Mouse (Mus musculus): ENCODE data around the gene Ceacam15.
"Not testable (repeated sequence)": the region's sequence is repeated elsewhere in the genome, so short reads cannot be mapped to it uniquely, and the experiment has no call there.

The Ceacam15 gene

DNA sequence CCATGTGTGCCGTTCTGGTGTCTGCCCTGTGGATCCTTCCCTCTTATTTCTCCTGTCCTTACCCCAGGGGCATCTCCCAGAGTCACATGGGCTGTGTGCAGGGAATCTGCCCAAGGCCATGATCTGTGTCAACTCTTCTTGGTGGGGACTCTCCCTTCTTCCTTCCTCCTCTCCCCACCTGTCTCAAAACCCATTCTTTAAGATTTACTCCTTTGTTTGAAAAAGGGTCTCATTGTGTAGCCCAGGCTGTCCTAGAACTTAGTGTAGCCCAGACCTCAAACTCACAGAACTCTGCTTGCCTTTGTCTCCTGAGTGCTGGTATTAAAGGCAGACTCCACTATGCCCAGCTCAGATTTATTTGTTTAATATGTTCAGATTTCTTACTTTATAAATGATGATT is at the start of gene Ceacam15:
Gene Ceacam15, minus strand, starts transcription at position 101 of the 400 bp plus-strand sequence.
- no peak for DNase-seq (ENCODE audit: low spot score)

DNA sequence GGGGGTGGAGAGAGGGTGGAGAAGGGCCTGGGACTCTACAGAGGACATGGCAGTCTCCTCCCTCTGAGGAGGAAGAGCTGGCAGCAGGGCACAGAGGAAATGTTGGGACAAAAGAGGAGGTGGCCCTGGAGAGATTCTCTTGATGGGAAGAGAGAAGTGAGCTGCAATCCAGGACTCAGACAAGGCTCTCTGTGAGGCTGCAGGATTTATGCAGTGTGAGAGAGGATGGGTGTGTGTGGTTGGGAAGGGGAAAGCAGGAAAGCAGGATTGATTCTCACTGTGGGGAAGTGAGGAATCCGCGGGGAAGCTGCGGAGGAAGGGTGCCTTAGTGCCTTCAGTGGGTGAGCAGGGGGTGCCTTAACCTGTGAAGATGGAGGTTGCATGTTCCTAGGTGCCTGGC is 47.0 kb upstream of the Ceacam15 start:
- not testable (repeated sequence) for DNase-seq (ENCODE audit: low spot score)

DNA sequence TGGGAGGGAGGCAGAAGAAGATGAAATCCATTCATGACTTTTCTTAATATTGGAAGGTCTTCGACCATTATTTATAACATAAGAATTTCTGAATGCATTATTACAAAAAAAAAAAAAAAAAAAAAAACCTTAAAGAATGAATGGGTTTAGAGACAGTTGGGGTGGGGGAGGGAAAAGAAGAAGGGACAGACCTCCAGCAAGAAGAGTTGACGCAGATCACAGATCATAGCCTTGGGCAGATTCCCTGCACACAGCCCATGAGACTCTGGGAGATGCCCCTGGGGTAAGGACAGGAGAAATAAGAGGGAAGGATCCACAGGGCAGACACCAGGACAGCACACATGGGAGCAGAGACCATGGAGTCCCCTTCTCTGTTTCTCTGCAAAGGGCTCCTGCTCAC is 46.1 kb upstream of the Ceacam15 start, which contains the start of gene Ceacam9:
Gene Ceacam9, plus strand, starts transcription at position 301 of the 400 bp plus-strand sequence.
- no peak for DNase-seq (ENCODE audit: low spot score)

DNA sequence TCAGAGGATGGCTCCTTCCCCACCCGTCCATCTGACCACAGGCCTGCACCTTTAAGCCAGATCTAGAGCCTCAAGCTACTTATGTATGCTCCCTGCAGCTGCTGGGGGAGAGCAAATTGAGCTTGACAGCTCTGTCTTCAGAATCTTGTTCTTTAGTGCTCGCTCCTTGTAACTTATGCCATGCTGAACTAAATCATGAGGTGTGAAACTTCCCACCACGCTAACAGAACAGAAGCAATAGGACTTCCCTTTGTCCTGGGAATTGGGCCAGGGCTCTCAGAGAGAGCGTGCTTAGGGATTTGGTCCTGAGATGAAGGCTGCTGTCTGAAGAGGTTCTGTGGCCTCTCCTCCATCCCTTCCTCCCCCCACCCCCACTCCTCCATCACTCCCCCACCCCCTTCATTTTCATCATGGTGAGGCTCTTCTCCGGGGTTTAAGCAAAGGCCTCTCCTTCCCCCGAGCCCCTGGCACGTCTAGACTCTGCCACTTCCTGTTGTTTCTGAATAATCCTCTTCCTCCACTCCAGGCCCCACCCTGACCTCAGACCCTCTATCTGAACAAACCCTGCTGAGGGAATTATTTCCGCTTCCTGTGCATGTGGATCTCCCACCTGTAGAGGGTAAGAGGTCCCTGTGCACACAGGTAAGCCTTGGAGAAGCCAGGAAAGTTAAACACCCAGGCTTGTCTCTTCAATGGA is 41.1 kb upstream of the Ceacam15 start:
- DNase-seq (ENCODE audit: low spot score), result not testable (repeated sequence)

DNA sequence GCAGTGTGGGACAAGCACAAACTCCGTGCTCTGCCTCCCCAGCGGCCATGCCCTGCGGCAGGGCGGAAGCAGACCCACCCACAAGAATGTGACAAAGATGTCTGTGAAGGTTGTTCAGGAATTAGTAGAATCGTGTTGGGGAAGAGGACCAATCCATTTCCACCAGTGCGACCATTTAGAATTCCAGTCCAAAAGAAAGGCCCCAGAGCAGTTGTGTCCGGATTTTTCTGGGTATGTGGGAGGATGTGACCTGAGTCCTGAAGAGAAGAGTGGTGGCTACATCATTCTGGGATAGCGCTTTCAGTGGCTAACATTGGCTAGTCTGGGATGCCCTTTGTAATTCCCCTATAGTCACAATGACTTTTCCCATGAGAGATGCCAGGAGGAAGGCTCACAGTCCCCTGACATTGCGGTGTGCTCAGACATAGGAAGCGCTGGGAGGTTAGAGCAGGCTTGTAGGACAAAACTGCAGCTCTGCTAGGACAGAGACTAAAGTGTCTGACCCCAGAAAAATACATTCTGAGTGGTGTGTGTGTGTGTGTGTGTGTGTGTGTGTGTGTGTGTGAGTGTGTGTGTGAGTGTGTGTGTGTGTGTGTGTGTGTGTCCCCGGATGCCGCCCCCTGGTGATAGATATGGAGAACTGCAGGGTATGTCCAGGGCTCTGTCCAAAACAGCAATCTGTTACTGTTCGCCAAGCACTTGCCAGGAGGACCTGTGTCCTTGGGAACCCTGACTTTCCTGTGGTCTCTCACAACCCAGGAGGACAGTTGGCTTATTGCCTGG is 37.3 kb upstream of the Ceacam15 start:
- DNase-seq (ENCODE audit: low spot score), result no peak

DNA sequence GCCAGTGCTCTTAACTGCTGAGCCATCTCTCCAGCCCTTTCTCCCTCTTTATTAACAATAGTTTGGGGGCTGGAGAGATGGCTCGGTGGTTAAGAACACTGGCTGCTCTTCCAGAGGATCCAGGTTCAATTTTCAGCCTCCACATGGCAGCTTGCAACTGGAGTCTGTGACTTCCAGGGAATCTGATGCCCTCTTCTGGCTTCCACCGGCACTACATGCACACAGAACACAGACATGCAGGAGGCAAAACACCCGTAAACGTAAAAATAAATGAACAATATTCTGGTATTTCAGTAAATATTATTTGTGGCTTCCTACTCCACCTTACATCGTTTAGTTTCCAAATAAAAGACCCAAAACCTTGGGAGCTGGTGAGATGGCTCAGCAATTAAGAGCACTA is 35.1 kb upstream of the Ceacam15 start:
- no peak for DNase-seq (ENCODE audit: low spot score)

GRCm38 (mm10) chr7:16708244-16708643 is 32.7 kb upstream of the Ceacam15 start:
- no peak for DNase-seq (ENCODE audit: low spot score)

DNA sequence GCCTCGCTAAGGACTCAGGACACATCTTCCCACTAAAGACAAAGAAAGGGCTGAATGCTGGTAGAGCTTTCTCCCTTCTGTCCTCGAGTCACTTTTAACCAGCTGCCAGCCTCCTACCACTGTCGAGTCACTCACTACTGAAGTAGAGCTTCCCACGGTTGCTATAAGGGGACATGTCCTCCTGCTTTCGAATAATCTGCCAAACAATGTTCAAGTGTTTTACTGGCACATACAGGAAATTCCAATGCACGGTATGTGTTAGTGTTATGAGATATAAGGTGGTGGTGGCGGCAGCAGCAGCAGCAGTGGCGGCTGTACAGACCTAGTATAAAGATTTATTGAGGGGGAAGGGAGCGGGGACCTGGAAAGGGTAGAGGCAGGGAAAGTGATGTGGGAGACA is 30.9 kb upstream of the Ceacam15 start:
- peak; percentile 49 for DNase-seq (ENCODE audit: low spot score)

- DNase-seq (ENCODE audit: low spot score), result no peak
Measured at GRCm38 (mm10) chr7:16700583-16700982, 25.1 kb upstream of the Ceacam15 start.

- DNase-seq (ENCODE audit: low spot score), result no peak
Measured at GRCm38 (mm10) chr7:16699042-16699441, 23.5 kb upstream of the Ceacam15 start.

- no peak for DNase-seq (ENCODE audit: low spot score)
Measured at GRCm38 (mm10) chr7:16695025-16695424, 19.5 kb upstream of the Ceacam15 start.

DNA sequence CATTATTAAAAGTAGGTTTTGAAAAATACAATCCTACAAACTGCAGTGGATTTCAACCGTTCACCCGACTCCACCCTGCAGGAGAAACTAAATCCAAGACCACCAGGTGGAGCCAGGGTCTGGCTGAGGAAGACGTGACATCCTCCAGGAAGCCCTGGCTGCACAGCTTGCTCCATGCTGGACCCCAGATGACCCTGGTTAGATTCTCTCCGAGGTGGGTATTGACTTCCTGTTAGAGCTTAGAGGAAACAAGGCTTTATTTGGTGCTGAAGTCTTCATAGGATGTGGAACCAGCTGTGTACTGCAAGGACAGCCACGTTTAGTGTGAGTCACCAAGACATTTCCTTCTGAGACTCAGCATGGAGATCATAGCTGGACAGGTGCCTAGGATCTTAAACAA is 13.7 kb upstream of the Ceacam15 start:
- DNase-seq (ENCODE audit: low spot score), result no peak

DNA sequence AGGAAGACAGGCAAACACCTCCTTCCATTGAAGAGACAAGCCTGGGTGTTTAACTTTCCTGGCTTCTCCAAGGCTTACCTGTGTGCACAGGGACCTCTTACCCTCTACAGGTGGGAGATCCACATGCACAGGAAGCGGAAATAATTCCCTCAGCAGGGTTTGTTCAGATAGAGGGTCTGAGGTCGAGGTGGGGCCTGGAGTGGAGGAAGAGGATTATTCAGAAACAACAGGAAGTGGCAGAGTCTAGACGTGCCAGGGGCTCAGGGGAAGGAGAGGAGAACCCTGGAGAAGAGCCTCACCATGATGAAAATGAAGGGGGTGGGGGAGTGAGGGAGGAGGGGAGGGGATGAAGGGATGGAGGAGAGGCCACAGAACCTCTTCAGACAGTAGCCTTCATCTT is 4.7 kb upstream of the Ceacam15 start:
- DNase-seq (ENCODE audit: low spot score), result not testable (repeated sequence)

DNA sequence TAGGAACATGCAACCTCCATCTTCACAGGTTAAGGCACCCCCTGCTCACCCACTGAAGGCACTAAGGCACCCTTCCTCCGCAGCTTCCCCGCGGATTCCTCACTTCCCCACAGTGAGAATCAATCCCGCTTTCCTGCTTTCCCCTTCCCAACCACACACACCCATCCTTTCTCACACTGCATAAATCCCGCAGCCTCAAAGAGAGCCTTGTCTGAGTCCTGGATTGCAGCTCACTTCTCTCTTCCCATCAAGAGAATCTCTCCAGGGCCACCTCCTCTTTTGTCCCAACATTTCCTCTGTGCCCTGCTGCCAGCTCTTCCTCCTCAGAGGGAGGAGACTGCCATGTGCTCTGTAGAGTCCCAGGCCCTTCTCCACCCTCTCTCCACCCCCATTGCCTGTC is 806 bp downstream of the Ceacam15 start:
- DNase-seq (ENCODE audit: low spot score), result not testable (repeated sequence)

GRCm38 (mm10) chr7:16673823-16674222 is 1.7 kb downstream of the Ceacam15 start:
- DNase-seq (ENCODE audit: low spot score), result no peak

DNA sequence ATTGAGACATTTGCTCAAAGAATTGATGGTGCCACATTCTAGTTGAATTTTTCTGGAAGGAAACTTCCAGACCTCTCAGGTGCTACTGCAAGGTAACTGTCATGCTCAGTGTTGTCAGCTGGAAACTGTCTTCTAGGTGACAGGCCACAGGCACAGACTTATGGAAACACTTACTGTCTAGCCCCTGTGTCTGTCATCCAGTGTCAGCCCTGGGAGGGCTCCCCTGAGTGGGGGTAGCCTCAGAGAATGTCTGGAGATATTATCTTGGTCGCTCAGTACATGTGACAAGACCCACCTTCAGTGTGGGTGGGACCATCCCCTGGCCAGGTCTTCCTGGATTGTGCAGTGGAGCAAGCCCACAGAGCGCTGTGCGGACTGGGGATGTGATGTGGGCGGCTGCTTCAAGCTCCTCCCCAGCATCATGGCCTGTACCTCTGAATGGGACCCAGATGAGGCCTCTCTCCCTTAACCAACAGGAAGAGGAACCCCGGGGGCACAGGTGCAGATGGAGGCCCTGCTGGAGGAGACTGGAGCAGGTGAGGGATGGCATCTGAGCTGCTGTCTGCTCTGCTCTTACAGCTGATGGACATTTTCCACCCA is 7.1 kb downstream of the Ceacam15 start:
- DNase-seq (ENCODE audit: low spot score), result not testable (repeated sequence)

- no peak for DNase-seq (ENCODE audit: low spot score)
Measured at GRCm38 (mm10) chr7:16644260-16644659, 31.2 kb downstream of the Ceacam15 start.

- not testable (repeated sequence) for DNase-seq (ENCODE audit: low spot score)
Measured at GRCm38 (mm10) chr7:16643106-16643505, 32.4 kb downstream of the Ceacam15 start.

GRCm38 (mm10) chr7:16639028-16639427 is 36.5 kb downstream of the Ceacam15 start:
- no peak for DNase-seq (ENCODE audit: low spot score)

DNA sequence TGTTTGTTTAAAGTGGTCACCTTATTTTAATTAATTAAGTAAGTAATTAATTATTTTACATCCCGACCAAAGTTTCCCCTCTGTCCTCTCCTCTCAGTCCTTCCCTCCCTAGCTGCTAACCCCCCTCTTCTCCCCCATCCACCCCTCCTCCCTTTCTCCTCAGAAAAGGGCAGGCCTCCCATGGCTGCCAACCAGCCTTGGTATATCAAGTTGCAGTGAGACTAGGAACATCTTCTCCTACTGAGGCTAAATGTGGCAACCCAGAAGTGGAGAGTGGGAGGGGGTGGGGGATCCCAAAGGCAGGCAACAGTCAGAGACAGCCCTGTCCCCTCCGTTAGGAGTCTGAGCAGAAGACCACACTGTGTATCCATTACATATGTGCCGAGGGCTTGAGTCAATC is 40.4 kb downstream of the Ceacam15 start:
- DNase-seq (ENCODE audit: low spot score), result no peak

GRCm38 (mm10) chr7:16633913-16634312 is 41.6 kb downstream of the Ceacam15 start:
- DNase-seq (ENCODE audit: low spot score), result not testable (repeated sequence)

DNA sequence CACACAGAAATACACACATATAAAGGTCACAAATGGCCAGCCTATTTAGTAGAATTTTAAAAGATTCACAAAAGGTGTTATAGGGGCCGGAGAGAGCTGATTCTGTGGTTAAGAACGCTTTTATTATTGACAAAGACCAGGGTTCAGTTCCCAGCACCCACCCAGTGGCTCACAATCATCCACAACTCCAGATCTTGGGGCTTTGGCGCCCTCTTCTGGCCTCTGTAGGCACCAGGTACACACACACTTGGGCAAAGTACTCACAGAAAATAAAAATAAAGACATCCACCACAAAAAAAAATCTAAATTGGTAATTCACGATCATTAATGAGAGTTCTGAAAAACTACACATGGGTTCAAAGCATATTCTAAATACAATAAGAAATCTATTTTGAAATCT is 43.6 kb downstream of the Ceacam15 start:
- no peak for DNase-seq (ENCODE audit: low spot score)

DNA sequence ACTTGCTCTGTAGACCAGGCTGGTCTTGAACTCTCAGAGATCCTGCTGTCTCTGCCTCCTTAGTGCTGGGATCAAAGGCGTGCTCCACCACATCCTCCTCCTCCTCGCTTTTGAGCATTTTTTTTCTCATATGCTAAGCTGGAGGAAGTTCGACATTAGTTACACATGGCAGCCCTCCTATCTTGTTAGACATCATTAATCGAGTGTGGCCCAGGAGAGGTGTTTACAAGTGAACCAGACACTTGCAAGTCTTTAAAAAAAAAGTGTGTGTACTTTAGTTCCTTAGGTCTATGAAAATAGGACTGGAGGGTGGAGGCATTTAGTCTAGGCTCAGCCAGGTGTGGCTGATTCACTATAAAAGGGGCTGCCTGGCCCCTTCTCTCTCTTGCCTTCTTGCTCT is 44.5 kb downstream of the Ceacam15 start:
- DNase-seq (ENCODE audit: low spot score), result no peak

Data from left cerebral cortex, adult 11 months (tissue).